Mouse (Mus musculus) megakaryocyte, embryonic 14.5 days (primary cell): ENCODE measurements around the gene Hoxa10.

Source experiments
- FLI1 ChIP-seq: IDR thresholded peaks from 2 replicates; pipeline ENCODE4 v1.6.1; 2012; ENCODE audit warnings: low read length, inconsistent platforms, mixed read lengths
- GATA1 ChIP-seq: IDR thresholded peaks from 3 replicates; pipeline ENCODE4 v1.6.1; 2012; ENCODE audit warnings: mixed read lengths, low read length, inconsistent platforms, borderline replicate concordance

GRCm38 (mm10) chr6:52248638-52249414 lies 8.2 kb upstream of the Hoxa10 start:
- TF ChIP-seq GATA1 (no peak), FLI1 (no peak)
